Mouse (Mus musculus): ENCODE data around the gene Faf1. TPM values are rescaled to one million over a fixed set of nuclear protein-coding genes. Genes with fewer than 3 reads are reported as not detected.

Faf1 gene
- polyA plus RNA-seq, 1 experiment from 2014 or later: 27.5 TPM

DNA sequence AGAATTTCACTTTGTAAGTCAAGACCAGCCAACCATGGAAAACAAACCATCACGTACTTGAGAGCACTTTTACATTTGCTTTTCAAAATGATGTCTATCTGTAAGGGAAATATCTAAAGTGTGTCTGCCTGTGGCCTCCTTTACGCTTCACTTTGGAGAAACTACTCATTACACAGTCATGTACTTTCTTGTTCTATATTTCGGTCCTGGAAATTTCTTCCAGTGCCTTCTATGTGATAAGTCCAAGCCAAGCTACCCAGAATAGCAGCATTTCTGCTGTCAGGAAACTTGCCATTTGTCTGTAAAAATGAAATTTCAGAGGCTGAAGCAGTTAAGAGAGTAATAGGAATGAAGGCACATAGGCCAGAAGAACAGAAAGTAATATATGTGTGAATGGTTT is 228.1 kb downstream of the Faf1 start:
- H3K27ac ChIP-seq (replicated peaks in 1 of 2; ENCODE audit: control insufficient read depth in 1 of 2, insufficient read depth in 1 of 2, low read depth in 2 of 2, low read length in 2 of 2): no peak overlapping the region
- H3K4me3 ChIP-seq (ENCODE audit: control insufficient read depth in 1 of 2, insufficient read depth in 1 of 2, low read depth in 1 of 2, low read length in 2 of 2): no peak overlapping the region
- no peak overlapping the region for H3K9ac ChIP-seq (ENCODE audit: low read length)
- no peaks in the 10 kb centered on the region for H3K27me3 ChIP-seq (ENCODE audit: control insufficient read depth, insufficient read depth, low read length)
- WGBS: 89% methylated on average over 3 of the region's 3 CpGs
- H3K9me3 ChIP-seq (ENCODE audit: control insufficient read depth, low read length): no peaks in the 10 kb centered on the region
- peaks cover 4% of the 10 kb centered on the region; the same call in 1 of the 2 replicates for H3K36me3 ChIP-seq (ENCODE audit: control insufficient read depth, insufficient read depth, low read length)
- no peak for ATAC-seq (ENCODE audit: insufficient number of reproducible peaks, insufficient read depth, low FRiP score, low read depth)
- H3K4me2 ChIP-seq (ENCODE audit: low read length): no peak overlapping the region
- no peaks in the 10 kb centered on the region for H3K4me1 ChIP-seq (ENCODE audit: control insufficient read depth in 2 of 2, insufficient read depth in 2 of 2, low read length in 2 of 2)

DNA sequence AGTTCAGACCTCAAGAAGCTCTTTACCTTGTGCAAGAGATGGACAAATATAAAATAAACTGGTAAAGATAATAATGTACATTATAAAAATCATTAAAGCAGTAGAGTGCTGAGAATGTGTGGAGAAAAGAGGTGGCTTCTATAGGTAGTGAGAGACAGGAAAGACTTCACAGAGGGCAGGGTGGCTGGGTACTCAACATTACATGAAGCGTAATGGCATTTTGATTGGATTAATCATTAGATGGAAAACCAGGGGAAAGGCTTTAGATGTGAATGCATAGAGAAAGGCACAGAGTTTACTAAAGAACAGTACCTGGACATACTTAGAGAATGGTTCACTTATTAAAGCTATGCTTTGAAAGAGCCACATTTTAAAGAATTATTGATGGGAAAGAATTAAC is 252.7 kb downstream of the Faf1 start:
- 96% methylated on average over 1 of the region's 1 CpGs for WGBS
- H3K36me3 ChIP-seq (ENCODE audit: control insufficient read depth, insufficient read depth, low read length): peaks cover 7% of the 10 kb centered on the region; the same call in 1 of the 2 replicates
- H3K9ac ChIP-seq (ENCODE audit: low read length): no peak overlapping the region
- no peak overlapping the region for H3K4me2 ChIP-seq (ENCODE audit: low read length)
- no peak overlapping the region for H3K27ac ChIP-seq (replicated peaks in 1 of 2; ENCODE audit: control insufficient read depth in 1 of 2, insufficient read depth in 1 of 2, low read depth in 2 of 2, low read length in 2 of 2)
- H3K9me3 ChIP-seq (ENCODE audit: control insufficient read depth, low read length): no peaks in the 10 kb centered on the region
- no peak for ATAC-seq (ENCODE audit: insufficient number of reproducible peaks, insufficient read depth, low FRiP score, low read depth)
- no peaks in the 10 kb centered on the region for H3K4me1 ChIP-seq (ENCODE audit: control insufficient read depth in 2 of 2, insufficient read depth in 2 of 2, low read length in 2 of 2)
- no peaks in the 10 kb centered on the region for H3K27me3 ChIP-seq (ENCODE audit: control insufficient read depth, insufficient read depth, low read length)
- H3K4me3 ChIP-seq (ENCODE audit: control insufficient read depth in 1 of 2, insufficient read depth in 1 of 2, low read depth in 1 of 2, low read length in 2 of 2): no peak overlapping the region

DNA sequence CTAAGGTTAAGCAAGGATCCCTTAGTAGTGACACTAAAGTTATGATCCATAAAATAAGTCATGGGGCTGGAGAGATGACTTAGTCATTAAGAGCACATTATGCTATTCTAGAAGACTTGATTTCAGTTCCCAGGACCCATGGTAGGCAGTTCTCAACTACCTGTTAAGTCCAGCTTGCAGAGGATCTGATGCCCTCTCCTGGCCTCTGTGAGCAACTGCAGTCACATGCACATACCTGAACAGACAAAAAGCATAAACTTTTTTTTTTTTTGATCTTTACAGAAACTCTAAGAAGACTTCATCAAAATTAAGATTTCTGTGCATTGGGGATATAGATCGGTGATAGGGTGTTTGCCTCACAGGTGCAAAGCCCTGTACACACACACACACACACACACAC is 254.1 kb downstream of the Faf1 start:
- 100% methylated on average over 1 of the region's 1 CpGs for WGBS
- ATAC-seq (ENCODE audit: insufficient number of reproducible peaks, insufficient read depth, low FRiP score, low read depth): no peak
- Histone ChIP-seq H3K4me3 (ENCODE audit: control insufficient read depth in 1 of 2, insufficient read depth in 1 of 2, low read depth in 1 of 2, low read length in 2 of 2) (no peak overlapping the region), H3K9me3 (ENCODE audit: control insufficient read depth, low read length) (no peaks in the 10 kb centered on the region), H3K9ac (ENCODE audit: low read length) (no peak overlapping the region), H3K27ac (replicated peaks in 1 of 2; ENCODE audit: control insufficient read depth in 1 of 2, insufficient read depth in 1 of 2, low read depth in 2 of 2, low read length in 2 of 2) (no peak overlapping the region), H3K27me3 (ENCODE audit: control insufficient read depth, insufficient read depth, low read length) (no peaks in the 10 kb centered on the region), H3K4me1 (ENCODE audit: control insufficient read depth in 2 of 2, insufficient read depth in 2 of 2, low read length in 2 of 2) (no peaks in the 10 kb centered on the region), H3K36me3 (ENCODE audit: control insufficient read depth, insufficient read depth, low read length) (peaks cover 8% of the 10 kb centered on the region; the same call in 1 of the 2 replicates), H3K4me2 (ENCODE audit: low read length) (no peak overlapping the region)

GRCm38 (mm10) chr4:109930935-109931334 is 254.5 kb downstream of the Faf1 start:
- Histone ChIP-seq H3K4me3 (ENCODE audit: control insufficient read depth in 1 of 2, insufficient read depth in 1 of 2, low read depth in 1 of 2, low read length in 2 of 2) (no peak overlapping the region), H3K4me1 (ENCODE audit: control insufficient read depth in 2 of 2, insufficient read depth in 2 of 2, low read length in 2 of 2) (no peaks in the 10 kb centered on the region), H3K9ac (ENCODE audit: low read length) (no peak overlapping the region), H3K27ac (replicated peaks in 1 of 2; ENCODE audit: control insufficient read depth in 1 of 2, insufficient read depth in 1 of 2, low read depth in 2 of 2, low read length in 2 of 2) (no peak overlapping the region), H3K4me2 (ENCODE audit: low read length) (no peak overlapping the region), H3K36me3 (ENCODE audit: control insufficient read depth, insufficient read depth, low read length) (peaks cover 11% of the 10 kb centered on the region; the same call in 1 of the 2 replicates), H3K27me3 (ENCODE audit: control insufficient read depth, insufficient read depth, low read length) (no peaks in the 10 kb centered on the region), H3K9me3 (ENCODE audit: control insufficient read depth, low read length) (no peaks in the 10 kb centered on the region)
- WGBS: 97% methylated on average over 1 of the region's 1 CpGs
- ATAC-seq (ENCODE audit: insufficient number of reproducible peaks, insufficient read depth, low FRiP score, low read depth): no peak

DNA sequence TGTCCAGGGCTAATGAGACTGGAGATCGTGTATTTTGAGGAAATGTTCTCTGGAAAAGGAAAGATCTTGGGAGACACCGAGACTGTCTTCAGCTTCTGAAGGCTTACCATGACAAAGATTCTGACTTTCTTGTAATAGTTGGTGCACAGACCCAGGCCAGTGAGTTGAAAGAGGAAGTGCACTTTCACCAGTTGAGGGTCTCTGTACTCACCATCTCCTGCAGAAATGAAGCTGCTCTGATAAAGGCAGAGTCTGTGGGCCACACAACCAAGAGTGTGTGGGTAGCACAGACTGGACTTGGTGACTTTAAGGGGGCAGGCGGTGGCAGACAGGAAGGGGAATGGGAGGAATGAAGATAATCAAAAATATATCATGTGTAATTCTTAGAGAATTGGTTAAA is 260.2 kb downstream of the Faf1 start:
- Histone ChIP-seq H3K4me2 (ENCODE audit: low read length) (no peak overlapping the region), H3K4me1 (ENCODE audit: control insufficient read depth in 2 of 2, insufficient read depth in 2 of 2, low read length in 2 of 2) (no peaks in the 10 kb centered on the region), H3K36me3 (ENCODE audit: control insufficient read depth, insufficient read depth, low read length) (0 out of 2 replicates have a peak, but pooled peaks cover 4% of the 10 kb centered on the region), H3K4me3 (ENCODE audit: control insufficient read depth in 1 of 2, insufficient read depth in 1 of 2, low read depth in 1 of 2, low read length in 2 of 2) (no peak overlapping the region), H3K9me3 (ENCODE audit: control insufficient read depth, low read length) (no peaks in the 10 kb centered on the region), H3K27ac (replicated peaks in 1 of 2; ENCODE audit: control insufficient read depth in 1 of 2, insufficient read depth in 1 of 2, low read depth in 2 of 2, low read length in 2 of 2) (no peak overlapping the region), H3K9ac (ENCODE audit: low read length) (no peak overlapping the region), H3K27me3 (ENCODE audit: control insufficient read depth, insufficient read depth, low read length) (no peaks in the 10 kb centered on the region)
- WGBS: 92% methylated on average over 3 of the region's 3 CpGs
- no peak for ATAC-seq (ENCODE audit: insufficient number of reproducible peaks, insufficient read depth, low FRiP score, low read depth)

DNA sequence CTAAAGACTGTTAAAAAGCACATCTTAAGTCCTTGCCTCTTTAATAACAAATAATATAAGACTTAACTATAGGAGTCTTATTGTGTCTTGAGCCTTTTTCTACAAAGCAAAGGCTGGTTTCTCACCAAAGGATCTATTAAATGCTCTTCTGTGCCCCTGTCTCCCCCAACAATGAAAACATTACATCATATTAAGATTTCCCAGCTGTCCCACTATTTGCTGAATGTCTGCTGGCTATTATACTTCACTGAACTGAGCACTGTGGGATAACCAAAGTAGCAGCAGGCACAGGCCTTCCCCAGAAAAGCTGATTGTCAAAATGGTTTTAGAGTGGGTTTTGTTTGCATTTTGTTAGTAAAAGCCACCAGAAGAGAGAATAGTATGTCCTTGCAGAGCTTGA is 262.9 kb downstream of the Faf1 start:
- H3K4me2 ChIP-seq (ENCODE audit: low read length): no peak overlapping the region
- no peaks in the 10 kb centered on the region for H3K27me3 ChIP-seq (ENCODE audit: control insufficient read depth, insufficient read depth, low read length)
- no peak for ATAC-seq (ENCODE audit: insufficient number of reproducible peaks, insufficient read depth, low FRiP score, low read depth)
- no peak overlapping the region for H3K9ac ChIP-seq (ENCODE audit: low read length)
- no peak overlapping the region for H3K4me3 ChIP-seq (ENCODE audit: control insufficient read depth in 1 of 2, insufficient read depth in 1 of 2, low read depth in 1 of 2, low read length in 2 of 2)
- no peaks in the 10 kb centered on the region for H3K9me3 ChIP-seq (ENCODE audit: control insufficient read depth, low read length)
- H3K27ac ChIP-seq (replicated peaks in 1 of 2; ENCODE audit: control insufficient read depth in 1 of 2, insufficient read depth in 1 of 2, low read depth in 2 of 2, low read length in 2 of 2): no peak overlapping the region
- H3K36me3 ChIP-seq (ENCODE audit: control insufficient read depth, insufficient read depth, low read length): 0 out of 2 replicates have a peak, but pooled peaks cover 4% of the 10 kb centered on the region
- H3K4me1 ChIP-seq (ENCODE audit: control insufficient read depth in 2 of 2, insufficient read depth in 2 of 2, low read length in 2 of 2): no peaks in the 10 kb centered on the region

- Histone ChIP-seq H3K27ac (replicated peaks in 1 of 2; ENCODE audit: control insufficient read depth in 1 of 2, insufficient read depth in 1 of 2, low read depth in 2 of 2, low read length in 2 of 2) (no peak overlapping the region), H3K9me3 (ENCODE audit: control insufficient read depth, low read length) (no peaks in the 10 kb centered on the region), H3K4me2 (ENCODE audit: low read length) (no peak overlapping the region), H3K9ac (ENCODE audit: low read length) (no peak overlapping the region), H3K4me1 (ENCODE audit: control insufficient read depth in 2 of 2, insufficient read depth in 2 of 2, low read length in 2 of 2) (no peaks in the 10 kb centered on the region), H3K36me3 (ENCODE audit: control insufficient read depth, insufficient read depth, low read length) (peaks cover 3% of the 10 kb centered on the region; the same call in 1 of the 2 replicates), H3K4me3 (ENCODE audit: control insufficient read depth in 1 of 2, insufficient read depth in 1 of 2, low read depth in 1 of 2, low read length in 2 of 2) (no peak overlapping the region), H3K27me3 (ENCODE audit: control insufficient read depth, insufficient read depth, low read length) (no peaks in the 10 kb centered on the region)
- no peak for ATAC-seq (ENCODE audit: insufficient number of reproducible peaks, insufficient read depth, low FRiP score, low read depth)
- 93% methylated on average over 1 of the region's 1 CpGs for WGBS
Measured at GRCm38 (mm10) chr4:109945554-109945953, 269.2 kb downstream of the Faf1 start.

GRCm38 (mm10) chr4:109949307-109949706 is 272.9 kb downstream of the Faf1 start:
- Histone ChIP-seq H3K27ac (replicated peaks in 1 of 2; ENCODE audit: control insufficient read depth in 1 of 2, insufficient read depth in 1 of 2, low read depth in 2 of 2, low read length in 2 of 2) (no peak overlapping the region), H3K9ac (ENCODE audit: low read length) (no peak overlapping the region), H3K36me3 (ENCODE audit: control insufficient read depth, insufficient read depth, low read length) (peaks cover 3% of the 10 kb centered on the region; the same call in 1 of the 2 replicates), H3K27me3 (ENCODE audit: control insufficient read depth, insufficient read depth, low read length) (no peaks in the 10 kb centered on the region), H3K4me3 (ENCODE audit: control insufficient read depth in 1 of 2, insufficient read depth in 1 of 2, low read depth in 1 of 2, low read length in 2 of 2) (no peak overlapping the region), H3K4me2 (ENCODE audit: low read length) (no peak overlapping the region), H3K9me3 (ENCODE audit: control insufficient read depth, low read length) (no peaks in the 10 kb centered on the region), H3K4me1 (ENCODE audit: control insufficient read depth in 2 of 2, insufficient read depth in 2 of 2, low read length in 2 of 2) (no peaks in the 10 kb centered on the region)
- no peak for ATAC-seq (ENCODE audit: insufficient number of reproducible peaks, insufficient read depth, low FRiP score, low read depth)
- 96% methylated on average over 3 of the region's 3 CpGs for WGBS

Measured in heart, embryonic 14.5 days (tissue).